Mouse (Mus musculus): Measurements from ENCODE around the gene Kif27. TPM values are rescaled to one million over a fixed set of nuclear protein-coding genes. Genes with fewer than 3 reads are reported as not detected.

Kif27 gene
- total RNA-seq, 1 experiment from 2014 or later = 0.88 TPM

DNA sequence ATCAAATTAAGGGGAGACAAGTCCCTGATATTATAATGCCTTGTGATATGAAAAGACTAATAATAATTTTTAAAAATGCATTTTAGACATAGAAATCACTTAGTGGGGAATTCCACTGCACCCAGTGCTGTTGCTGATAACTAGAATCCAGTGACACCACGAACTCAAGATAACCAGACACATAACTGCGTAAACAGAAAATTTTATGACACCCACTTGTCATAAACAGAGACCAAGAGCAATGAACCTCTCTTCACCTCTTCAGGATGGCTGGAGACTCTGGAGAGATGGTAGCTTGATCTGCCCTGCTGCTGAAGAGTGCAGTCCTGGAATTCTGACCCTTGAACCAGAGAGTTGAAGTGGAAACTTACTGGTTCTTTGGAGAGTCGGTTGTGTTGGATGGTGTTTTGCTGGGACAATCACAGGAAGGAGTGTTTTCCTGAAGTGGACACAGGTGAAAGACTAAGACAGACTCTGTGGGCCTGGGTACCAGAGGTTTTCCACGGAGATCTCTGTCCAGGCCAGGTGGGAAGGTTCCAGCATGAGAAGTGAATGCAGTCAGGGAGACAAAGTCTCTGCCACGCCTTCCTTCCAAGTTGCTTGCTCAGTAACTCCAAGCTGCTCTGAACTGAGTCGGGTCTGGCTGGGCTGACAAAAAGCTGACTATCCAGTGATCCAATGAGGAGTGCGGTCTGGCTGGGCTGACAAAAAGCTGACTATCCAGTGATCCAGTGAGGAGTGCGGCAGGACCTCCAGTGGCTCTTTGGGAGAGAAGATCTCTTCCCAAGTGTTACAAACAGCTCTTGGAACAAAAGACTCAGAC lies 5.6 kb upstream of the Kif27 start:
- DNase-seq = no peak

GRCm38 (mm10) chr13:58359304-58359653 lies 357 bp upstream of the Kif27 start:
- no peak for DNase-seq

DNA sequence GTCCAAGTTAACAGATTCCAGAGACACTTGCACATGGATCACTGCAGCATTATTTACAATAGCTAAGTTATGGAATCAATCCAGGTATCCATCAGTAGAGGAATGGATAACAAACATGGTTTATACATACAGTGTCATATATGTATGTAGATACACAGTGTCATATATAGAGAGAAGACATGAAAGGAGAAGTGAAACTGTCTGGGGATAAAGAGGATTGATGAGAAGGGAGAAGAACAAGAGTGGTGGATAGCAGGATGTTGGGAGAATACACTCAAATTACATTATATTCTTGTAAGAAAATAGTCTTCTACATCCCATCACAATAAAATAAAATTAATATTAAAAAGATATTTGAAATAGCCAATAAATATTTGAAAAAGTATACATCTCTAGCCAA lies 5.9 kb downstream of the Kif27 start:
- DNase-seq = no peak

GRCm38 (mm10) chr13:58350606-58351005 lies 8.3 kb downstream of the Kif27 start:
- DNase-seq = no peak

DNA sequence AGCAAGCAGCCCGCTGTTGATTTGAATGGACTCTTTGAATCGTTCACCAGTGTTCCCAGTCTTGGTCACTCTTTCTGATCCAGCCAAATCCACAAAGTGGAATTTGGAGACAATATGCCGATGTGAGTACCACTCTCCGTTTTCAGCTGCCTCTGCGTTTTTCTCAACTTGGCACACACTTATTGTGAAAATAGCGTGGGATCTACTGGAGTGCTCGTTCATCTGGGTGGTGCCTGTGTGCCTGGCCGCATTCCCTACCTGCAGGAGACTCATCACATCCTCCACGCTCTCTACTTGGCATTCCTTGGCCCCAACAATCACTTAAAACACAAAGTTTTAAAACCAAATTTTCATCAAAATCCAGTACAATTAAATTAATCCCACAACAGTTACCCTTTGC lies 14.4 kb downstream of the Kif27 start:
- DNase-seq = no peak

- no peak for DNase-seq
Measured at GRCm38 (mm10) chr13:58337456-58337855, 21.5 kb downstream of the Kif27 start.

DNA sequence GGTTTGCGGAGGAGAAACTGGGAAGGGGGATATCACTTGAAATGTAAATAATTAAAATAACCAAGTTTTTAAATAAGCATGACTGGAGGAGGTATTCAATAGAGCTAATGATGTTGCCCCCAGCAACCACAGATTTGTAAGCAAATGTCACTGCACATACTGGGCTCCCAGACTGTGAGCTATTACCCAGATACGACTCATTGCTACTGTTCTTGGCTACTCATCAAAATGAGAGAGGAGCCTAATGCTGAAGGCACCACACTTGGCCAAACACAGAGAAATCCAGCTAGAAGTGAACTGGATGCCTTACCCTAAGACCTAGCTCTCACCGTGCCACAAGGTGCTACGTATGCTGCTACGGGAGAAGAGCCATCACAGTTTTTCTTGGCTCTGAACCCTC lies 24.8 kb downstream of the Kif27 start:
- no peak for DNase-seq

DNA sequence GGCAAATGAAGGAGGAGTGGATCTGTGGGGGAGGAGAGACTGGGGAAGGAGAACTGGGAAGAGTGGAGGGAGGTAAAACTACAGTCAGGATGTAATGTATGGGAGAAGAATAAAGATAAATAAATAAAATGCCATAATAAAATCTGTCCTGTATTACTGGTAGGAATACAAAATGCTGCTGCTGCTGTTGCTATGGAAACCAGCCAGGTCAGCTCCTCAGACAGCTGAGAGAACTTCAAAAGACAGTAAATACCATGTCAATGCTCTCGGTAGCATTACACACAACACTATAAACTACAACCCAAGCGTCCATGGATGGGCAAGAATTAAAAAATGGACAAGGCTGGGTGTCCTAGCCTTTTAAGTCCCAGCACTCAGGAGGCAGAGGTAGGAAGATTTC lies 41.2 kb downstream of the Kif27 start:
- DNase-seq = no peak

GRCm38 (mm10) chr13:58314991-58315390 lies 43.9 kb downstream of the Kif27 start:
- no peak for DNase-seq

GRCm38 (mm10) chr13:58313758-58314157 lies 45.2 kb downstream of the Kif27 start:
- DNase-seq = no peak

GRCm38 (mm10) chr13:58311351-58311750 lies 47.6 kb downstream of the Kif27 start:
- DNase-seq = peak; percentile 51

DNA sequence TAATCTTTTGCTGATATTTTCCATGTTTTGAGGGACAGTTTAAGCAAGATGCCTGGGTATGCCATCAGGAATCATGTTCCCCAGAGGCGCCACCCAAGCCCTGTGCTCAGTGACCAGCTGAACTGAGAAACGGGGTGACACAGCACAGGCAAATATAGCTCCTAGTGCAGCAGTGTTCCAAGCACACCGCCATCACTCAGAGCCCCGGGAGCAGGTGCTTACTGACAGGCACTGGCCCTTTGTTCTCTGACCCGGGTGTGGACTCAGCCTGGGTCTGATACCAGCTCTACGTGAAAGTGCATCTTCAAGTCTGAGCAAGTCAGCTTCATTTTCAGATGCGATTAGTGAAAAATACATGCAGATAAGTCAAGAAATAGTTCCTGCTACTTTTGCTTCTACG lies 49.4 kb downstream of the Kif27 start:
- DNase-seq = no peak

GRCm38 (mm10) chr13:58307453-58307852 lies 51.5 kb downstream of the Kif27 start:
- no peak for DNase-seq

- DNase-seq = no peak
Measured at GRCm38 (mm10) chr13:58305230-58305629, 53.7 kb downstream of the Kif27 start.

GRCm38 (mm10) chr13:58302421-58303145 lies 56.3 kb downstream of the Kif27 start:
- DNase-seq = no peak

DNA sequence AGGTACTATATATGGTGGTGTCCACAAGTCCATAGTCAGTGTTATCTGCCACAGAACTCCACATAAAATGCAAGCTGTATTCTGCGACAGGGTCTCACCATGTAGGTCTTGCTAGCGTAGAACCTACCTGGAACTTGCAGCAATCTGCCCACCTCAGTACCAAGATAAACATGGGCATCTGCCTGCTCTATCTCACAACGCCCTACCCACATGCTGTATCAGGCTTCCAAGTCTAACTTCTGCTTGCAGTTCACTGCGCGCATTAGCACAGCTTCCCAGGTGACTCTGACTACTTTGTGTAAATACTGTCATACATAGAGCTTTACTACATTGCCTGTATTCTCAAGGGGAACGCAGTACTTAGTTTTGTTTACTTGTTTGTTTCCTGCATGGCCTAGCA lies 57.0 kb downstream of the Kif27 start:
- DNase-seq = no peak

- DNase-seq = no peak
Measured at GRCm38 (mm10) chr13:58298756-58299155, 60.2 kb downstream of the Kif27 start.

GRCm38 (mm10) chr13:58295582-58295981 lies 63.3 kb downstream of the Kif27 start:
- DNase-seq = no peak

DNA sequence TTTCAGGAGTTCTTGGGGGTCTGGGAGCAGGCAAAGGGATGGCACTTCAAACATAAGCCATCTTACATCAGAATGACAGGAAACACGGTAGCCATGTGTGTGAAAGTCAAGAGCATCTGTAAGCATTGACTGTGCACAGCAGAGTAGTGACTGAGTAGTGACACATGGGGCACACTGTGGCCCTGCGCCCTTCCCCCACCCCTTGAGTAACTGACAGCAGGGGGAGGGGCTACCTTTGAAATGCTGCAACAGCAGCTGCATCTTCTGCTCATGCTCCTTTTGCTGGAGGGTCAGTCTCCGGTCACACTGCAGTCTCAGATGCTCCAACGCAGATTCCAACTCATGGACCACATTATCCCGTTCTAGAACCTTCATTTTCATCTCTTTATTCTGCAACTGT lies 66.1 kb downstream of the Kif27 start:
- no peak for DNase-seq

DNA sequence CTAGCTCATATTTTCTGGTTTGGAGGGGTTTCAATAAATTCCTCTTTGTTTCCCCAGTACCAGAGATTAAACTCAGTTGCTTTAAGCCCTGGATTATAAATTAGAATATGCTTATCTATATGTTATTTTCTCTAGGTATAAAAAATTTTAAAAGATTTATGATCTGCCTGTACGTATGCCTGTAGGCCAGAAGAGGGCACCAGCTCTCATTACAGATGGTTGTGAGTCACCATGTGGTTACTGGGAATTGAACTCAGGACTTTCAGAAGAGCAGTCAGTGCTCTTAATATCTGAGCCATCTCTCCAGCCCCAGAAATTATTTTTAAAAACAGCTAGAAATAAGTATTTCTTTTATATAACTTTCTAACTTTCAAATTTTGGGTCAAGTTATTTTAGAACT lies 69.6 kb downstream of the Kif27 start:
- no peak for DNase-seq

DNA sequence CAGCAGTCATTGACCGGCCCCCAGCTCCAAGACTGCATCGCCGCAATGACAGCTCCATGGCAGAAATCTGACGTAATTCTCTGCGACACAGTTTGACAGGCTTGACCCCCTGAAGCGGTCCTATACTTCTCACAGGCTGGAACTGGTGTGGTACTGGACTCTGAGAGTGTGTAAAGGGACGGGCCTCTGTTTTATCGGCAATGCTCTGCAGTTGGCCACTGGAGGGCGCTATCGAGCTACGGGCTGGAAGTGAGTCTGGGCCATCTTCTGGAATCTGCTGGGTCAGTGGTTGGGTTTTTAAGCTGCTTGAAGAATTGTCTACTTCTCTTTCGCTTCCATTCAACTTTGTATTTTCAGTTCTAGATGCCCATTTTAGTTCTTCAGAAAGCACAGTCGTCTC lies 71.1 kb downstream of the Kif27 start:
- DNase-seq = peak; percentile 93

DNA sequence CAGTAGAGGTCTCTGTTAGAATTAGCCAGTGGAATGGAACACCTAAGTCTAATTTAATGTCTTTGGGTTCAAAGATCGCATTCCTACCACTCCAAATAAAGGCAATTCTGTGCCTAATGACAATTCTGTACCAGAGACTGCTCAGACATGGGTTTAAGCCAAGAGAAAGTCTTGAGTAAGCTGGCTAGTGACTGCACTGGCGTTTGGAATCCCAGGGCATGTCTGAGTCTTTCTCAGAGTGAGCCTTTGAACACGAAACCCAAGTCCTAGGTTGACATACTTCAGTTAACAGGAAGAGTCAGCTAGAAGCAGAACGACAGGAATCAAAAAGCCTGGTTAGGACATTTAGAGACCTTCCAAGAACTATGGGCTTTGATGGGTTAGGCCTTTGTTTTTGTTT lies 75.5 kb downstream of the Kif27 start:
- DNase-seq = no peak

- DNase-seq = no peak
Measured at GRCm38 (mm10) chr13:58281936-58282335, 77.0 kb downstream of the Kif27 start.

GRCm38 (mm10) chr13:58280528-58280927 lies 78.4 kb downstream of the Kif27 start:
- no peak for DNase-seq
